13 mouse cellular contexts compared by ENCODE assay signal in genomic region chr4:109226071-109226470, GRCm38 (mm10). TPM values are rescaled to one million over a fixed set of nuclear protein-coding genes. Genes with fewer than 3 reads are reported as not detected.
A peak's percentile ranks its signal among the peaks of the same experiment; 100 is the strongest.
DNase-seq lines count a peak whose midpoint lies in the region; ATAC-seq lines count a peak whose summit lies in the region.
"Had no signal": no experiment of that assay in that cellular context is flagged by ENCODE, and none has a peak within 500 bp of the region (broad histone marks: within the 10 kb centered on the region; RNA-seq: fewer than 3 reads in every experiment).

No protein-coding gene starts in this region.

- H3K27me3 ChIP-seq in intestine, embryonic 15.5 days (replicated peaks) = no peaks in the 10 kb centered on the region
- H3K27me3 ChIP-seq in intestine, embryonic 16.5 days (replicated peaks; ENCODE audit: control insufficient read depth, insufficient read depth, low read length) = no peaks in the 10 kb centered on the region

- DNase-seq in CD4-positive, CD25-positive, alpha-beta regulatory T cell, adult 2 months (ENCODE audit: low read depth, low spot score) = peak; percentile 23
- DNase-seq in NIH3T3 (ENCODE audit: low read depth) = peak; percentile 50
- DNase-seq in lung, postnatal 36 days = peak; percentile 11
- no peak for DNase-seq in thymus, postnatal 25 days
- no peak for DNase-seq in spleen, postnatal 14 days (ENCODE audit: low spot score in 2 of 2)
- DNase-seq: adrenal gland, postnatal 14 days; cerebellum, adult 11-12 months; kidney, adult 9 months; thymus, postnatal 36 days had no signal

- H3K9ac ChIP-seq in intestine, embryonic 15.5 days = no peak overlapping the region
- H3K9ac ChIP-seq in intestine, embryonic 16.5 days (ENCODE audit: low read depth, low read length) = no peak overlapping the region
- H3K9ac ChIP-seq: liver, embryonic 14.5 days had no signal

- no peaks in the 10 kb centered on the region for H3K36me3 ChIP-seq in intestine, embryonic 15.5 days
- H3K36me3 ChIP-seq in intestine, embryonic 16.5 days (ENCODE audit: control insufficient read depth, insufficient read depth, low read length) = no peaks in the 10 kb centered on the region

- no peak overlapping the region for H3K4me3 ChIP-seq in intestine, embryonic 15.5 days (replicated peaks)
- H3K4me3 ChIP-seq in intestine, embryonic 16.5 days (ENCODE audit: low read length) = no peak overlapping the region

- H3K4me1 ChIP-seq in intestine, embryonic 15.5 days (replicated peaks) = peaks cover 4% of the 10 kb centered on the region; the same call in 1 of the 2 replicates
- no peaks in the 10 kb centered on the region; the same call in none of the 2 replicates for H3K4me1 ChIP-seq in intestine, embryonic 16.5 days (ENCODE audit: control insufficient read depth, insufficient read depth, low read length)

- 20% methylated on average over 5 of the region's 5 CpGs for WGBS in intestine, embryonic 15.5 days
- WGBS in intestine, embryonic 16.5 days = 25% methylated on average over 5 of the region's 5 CpGs

- no peaks in the 10 kb centered on the region for H3K9me3 ChIP-seq in intestine, embryonic 15.5 days
- H3K9me3 ChIP-seq in intestine, embryonic 16.5 days (ENCODE audit: control insufficient read depth, low read length) = no peaks in the 10 kb centered on the region

- ATAC-seq in CD4-positive, CD25-positive, alpha-beta regulatory T cell, adult 4 months = no peak
- ATAC-seq in intestine, embryonic 15.5 days = peak; percentile 45; the same call in 1 of the 2 replicates
- no peak for ATAC-seq in intestine, embryonic 16.5 days

- H3K4me2 ChIP-seq in intestine, embryonic 15.5 days (replicated peaks) = no peak overlapping the region
- no peak overlapping the region for H3K4me2 ChIP-seq in intestine, embryonic 16.5 days (ENCODE audit: low read depth, low read length)

- no peak overlapping the region for H3K27ac ChIP-seq in intestine, embryonic 15.5 days
- H3K27ac ChIP-seq in intestine, embryonic 16.5 days (ENCODE audit: low read length) = no peak overlapping the region
- H3K27ac ChIP-seq: liver, embryonic 14.5 days had no signal

RNA-seq across cellular contexts. Expression of gene Calr4, which starts 8.2 kb away (rescaled TPM):
- polyA plus RNA-seq in CD4-positive, CD25-positive, alpha-beta regulatory T cell, adult 4 months (2017; shearing (Covaris generic)) = not detected
- 0.13 and 0.15 TPM in 2 replicates for polyA plus RNA-seq in intestine, embryonic 15.5 days (2015; fragmentation: Nextera tagmentation; extraction: Ambion mirVana)
- polyA plus RNA-seq in intestine, embryonic 16.5 days (2015; fragmentation: Nextera tagmentation; extraction: Ambion mirVana) = 0.16 TPM in 1 of 2 replicates, not detected in the other

RNA-seq across cellular contexts. Expression of gene Osbpl9, which starts 24.0 kb away (rescaled TPM):
- polyA plus RNA-seq in CD4-positive, CD25-positive, alpha-beta regulatory T cell, adult 4 months (2017; shearing (Covaris generic)) = 100 to 1,000 TPM in 1 of 2 experiments, 10 to 100 TPM in 1; 99.7 to 109 TPM
- 48.7 and 56.1 TPM in 2 replicates for polyA plus RNA-seq in intestine, embryonic 15.5 days (2015; fragmentation: Nextera tagmentation; extraction: Ambion mirVana)
- 50.4 and 53.5 TPM in 2 replicates for polyA plus RNA-seq in intestine, embryonic 16.5 days (2015; fragmentation: Nextera tagmentation; extraction: Ambion mirVana)

RNA-seq across cellular contexts. Expression of gene Eps15, which starts 54.0 kb away (rescaled TPM):
- polyA plus RNA-seq in CD4-positive, CD25-positive, alpha-beta regulatory T cell, adult 4 months (2017; shearing (Covaris generic)) = 10 to 100 TPM; 77.7 to 82.2 TPM
- polyA plus RNA-seq in intestine, embryonic 15.5 days (2015; fragmentation: Nextera tagmentation; extraction: Ambion mirVana) = 30.4 and 35.1 TPM in 2 replicates
- 26.4 and 27.9 TPM in 2 replicates for polyA plus RNA-seq in intestine, embryonic 16.5 days (2015; fragmentation: Nextera tagmentation; extraction: Ambion mirVana)

Comparison
In these comparisons a context has a peak if more than half of its experiments do, and no peak if none do; other contexts are left out.
1. DNase-seq: peak in CD4-positive, CD25-positive, alpha-beta regulatory T cell, adult 2 months (single experiment), NIH3T3 (single experiment) and lung, postnatal 36 days (single experiment); none in thymus, postnatal 25 days (single experiment) and spleen, postnatal 14 days (0 of 2).